Mouse (Mus musculus) adrenal gland, postnatal 36 days (tissue): ENCODE measurements around the gene Rabep2. TPM values are rescaled to one million over a fixed set of nuclear protein-coding genes. Genes with fewer than 3 reads are reported as not detected.
A peak's percentile ranks its signal among the peaks of the same experiment; 100 is the strongest.

Experiments
- DNase-seq, 2 experiments: peaks; one replicate each; pipeline ENCODE4 v3.0.0; 2021; ENCODE audit warnings: mixed read lengths in 1 of 2
- total RNA-seq, 2 experiments: library from RNA; stranded (reverse); gene quantifications; 2 replicates each; pipeline ENCODE4 v1.2.3; 2021

The Rabep2 gene
- total RNA-seq, 2 experiments from 2014 or later, result 48.4 to 72.8 TPM

GRCm38 (mm10) chr7:126434726-126435125 is 6.2 kb downstream of the Rabep2 start:
- peak; percentile 50 to 59 for DNase-seq

GRCm38 (mm10) chr7:126435801-126436200 is 7.2 kb downstream of the Rabep2 start:
- no peak for DNase-seq

GRCm38 (mm10) chr7:126436851-126437250 is 8.3 kb downstream of the Rabep2 start:
- peak; percentile 74 to 81 for DNase-seq

- no peak for DNase-seq
These were observed 11.6 kb downstream of the Rabep2 start for GRCm38 (mm10) chr7:126440134-126440533.

- no peak for DNase-seq
These were observed 15.4 kb downstream of the Rabep2 start for GRCm38 (mm10) chr7:126443997-126444396.

- no peak for DNase-seq
These were observed 16.0 kb downstream of the Rabep2 start for GRCm38 (mm10) chr7:126444536-126444935.

GRCm38 (mm10) chr7:126445104-126445815 is 16.7 kb downstream of the Rabep2 start:
- DNase-seq, result no peak

GRCm38 (mm10) chr7:126446217-126446616 is 17.7 kb downstream of the Rabep2 start:
- DNase-seq, result no peak

- no peak for DNase-seq
These were observed 19.9 kb downstream of the Rabep2 start for GRCm38 (mm10) chr7:126448481-126448880.

GRCm38 (mm10) chr7:126449991-126450390 is 21.4 kb downstream of the Rabep2 start:
- no peak for DNase-seq

- no peak for DNase-seq
These were observed 22.1 kb downstream of the Rabep2 start for GRCm38 (mm10) chr7:126450641-126451040.

- no peak for DNase-seq
These were observed 23.7 kb downstream of the Rabep2 start for GRCm38 (mm10) chr7:126452244-126452643.

GRCm38 (mm10) chr7:126453861-126454260 is 25.3 kb downstream of the Rabep2 start:
- no peak for DNase-seq

- no peak for DNase-seq
These were observed 26.7 kb downstream of the Rabep2 start for GRCm38 (mm10) chr7:126455242-126455641.

GRCm38 (mm10) chr7:126456382-126457266 is 28.1 kb downstream of the Rabep2 start:
- no peak for DNase-seq

GRCm38 (mm10) chr7:126458225-126458624 is 29.7 kb downstream of the Rabep2 start:
- no peak for DNase-seq

GRCm38 (mm10) chr7:126458844-126459618 is 30.5 kb downstream of the Rabep2 start:
- no peak for DNase-seq

GRCm38 (mm10) chr7:126460623-126461399 is 32.3 kb downstream of the Rabep2 start:
- DNase-seq, result no peak

GRCm38 (mm10) chr7:126461626-126462025 is 33.1 kb downstream of the Rabep2 start:
- no peak for DNase-seq

GRCm38 (mm10) chr7:126463004-126463403 is 34.4 kb downstream of the Rabep2 start, which contains the start of gene Atp2a1:
Gene Atp2a1, minus strand, starts transcription at chr7:126463108.
- DNase-seq, result no peak

- DNase-seq, result no peak
These were observed 35.0 kb downstream of the Rabep2 start for GRCm38 (mm10) chr7:126463547-126463946.
